Mouse (Mus musculus): ENCODE data around the gene Olfr1168.
"Not testable (repeated sequence)": the region's sequence is repeated elsewhere in the genome, so short reads cannot be mapped to it uniquely, and the experiment has no call there.

Olfr1168 gene

GRCm38 (mm10) chr2:88181580-88181979 lies at the start of gene Olfr1168:
Gene Olfr1168 (plus strand): TSS chr2:88181880.
- DNase-seq (ENCODE audit: extremely low read depth, low read depth, low spot score): no peak

- not testable (repeated sequence) for DNase-seq (ENCODE audit: extremely low read depth, low read depth, low spot score)
These were observed 26.6 kb upstream of the Olfr1168 start, which contains the start of gene Olfr1167 for GRCm38 (mm10) chr2:88155093-88155492. Gene Olfr1167 (minus strand): TSS chr2:88155193.

- no peak for DNase-seq (ENCODE audit: extremely low read depth, low read depth, low spot score)
These were observed 39.1 kb downstream of the Olfr1168 start for GRCm38 (mm10) chr2:88220784-88221183.

GRCm38 (mm10) chr2:88228234-88228633 lies 46.6 kb downstream of the Olfr1168 start, which contains the start of gene Olfr1170:
Gene Olfr1170 (minus strand): TSS chr2:88228334.
- no peak for DNase-seq (ENCODE audit: extremely low read depth, low read depth, low spot score)

All from fat pad, adult 2 months (tissue).